Mouse (Mus musculus): Measurements from ENCODE around the gene Adap2.
"Not testable (repeated sequence)": the region's sequence is repeated elsewhere in the genome, so short reads cannot be mapped to it uniquely, and the experiment has no call there.

The Adap2 gene

GRCm38 (mm10) chr11:80161041-80161440 is 7.1 kb downstream of the Adap2 start:
- DNase-seq (ENCODE audit: low spot score), result no peak

GRCm38 (mm10) chr11:80163362-80164116 is 9.6 kb downstream of the Adap2 start:
- DNase-seq (ENCODE audit: low spot score), result no peak

GRCm38 (mm10) chr11:80164224-80164623 is 10.3 kb downstream of the Adap2 start:
- no peak for DNase-seq (ENCODE audit: low spot score)

- no peak for DNase-seq (ENCODE audit: low spot score)
These were observed 14.2 kb downstream of the Adap2 start for GRCm38 (mm10) chr11:80168121-80168520.

- DNase-seq (ENCODE audit: low spot score), result no peak
These were observed 14.8 kb downstream of the Adap2 start for GRCm38 (mm10) chr11:80168611-80169249.

GRCm38 (mm10) chr11:80169629-80170028 is 15.7 kb downstream of the Adap2 start:
- DNase-seq (ENCODE audit: low spot score), result no peak

GRCm38 (mm10) chr11:80170351-80170750 is 16.4 kb downstream of the Adap2 start:
- no peak for DNase-seq (ENCODE audit: low spot score)

- DNase-seq (ENCODE audit: low spot score), result no peak
These were observed 18.0 kb downstream of the Adap2 start for GRCm38 (mm10) chr11:80171884-80172283.

- DNase-seq (ENCODE audit: low spot score), result no peak
These were observed 20.2 kb downstream of the Adap2 start for GRCm38 (mm10) chr11:80173963-80174670.

GRCm38 (mm10) chr11:80176911-80177895 is 23.3 kb downstream of the Adap2 start:
- no peak for DNase-seq (ENCODE audit: low spot score)

GRCm38 (mm10) chr11:80178316-80178715 is 24.4 kb downstream of the Adap2 start:
- DNase-seq (ENCODE audit: low spot score), result no peak

GRCm38 (mm10) chr11:80181021-80181749 is 27.3 kb downstream of the Adap2 start:
- DNase-seq (ENCODE audit: low spot score), result no peak

- DNase-seq (ENCODE audit: low spot score), result not testable (repeated sequence)
These were observed 29.3 kb downstream of the Adap2 start for GRCm38 (mm10) chr11:80183054-80183704.

GRCm38 (mm10) chr11:80183705-80184255 is 29.9 kb downstream of the Adap2 start, which contains the start of gene Rnf135:
TSS of gene Rnf135 (plus strand) at chr11:80183851.
- DNase-seq (ENCODE audit: low spot score), result peak; percentile 88

- no peak for DNase-seq (ENCODE audit: low spot score)
These were observed 30.7 kb downstream of the Adap2 start for GRCm38 (mm10) chr11:80184531-80185071.

GRCm38 (mm10) chr11:80185441-80185976 is 31.6 kb downstream of the Adap2 start:
- DNase-seq (ENCODE audit: low spot score), result peak; percentile 55

GRCm38 (mm10) chr11:80190280-80190679 is 36.4 kb downstream of the Adap2 start:
- DNase-seq (ENCODE audit: low spot score), result no peak

- DNase-seq (ENCODE audit: low spot score), result no peak
These were observed 39.9 kb downstream of the Adap2 start for GRCm38 (mm10) chr11:80193827-80194226.

- no peak for DNase-seq (ENCODE audit: low spot score)
These were observed 42.4 kb downstream of the Adap2 start for GRCm38 (mm10) chr11:80196351-80196750.
